Mouse (Mus musculus) layer of hippocampus, adult 8-10 months (tissue): Measurements from ENCODE around the gene Tekt5. TPM values are rescaled to one million over a fixed set of nuclear protein-coding genes. Genes with fewer than 3 reads are reported as not detected.

Experiments
- DNase-seq, 2 experiments: peaks; one replicate each; pipeline ENCODE4 v3.0.0; 2022; ENCODE audit warnings: low spot score in 2 of 2
- total RNA-seq, 4 experiments: library from RNA; stranded (reverse); gene quantifications; 2 replicates each; pipeline ENCODE4 v1.2.4; 2022

Tekt5 gene
- total RNA-seq, 4 experiments from 2014 or later, result 8.2 to 9.5 (median 9.1) TPM

DNA sequence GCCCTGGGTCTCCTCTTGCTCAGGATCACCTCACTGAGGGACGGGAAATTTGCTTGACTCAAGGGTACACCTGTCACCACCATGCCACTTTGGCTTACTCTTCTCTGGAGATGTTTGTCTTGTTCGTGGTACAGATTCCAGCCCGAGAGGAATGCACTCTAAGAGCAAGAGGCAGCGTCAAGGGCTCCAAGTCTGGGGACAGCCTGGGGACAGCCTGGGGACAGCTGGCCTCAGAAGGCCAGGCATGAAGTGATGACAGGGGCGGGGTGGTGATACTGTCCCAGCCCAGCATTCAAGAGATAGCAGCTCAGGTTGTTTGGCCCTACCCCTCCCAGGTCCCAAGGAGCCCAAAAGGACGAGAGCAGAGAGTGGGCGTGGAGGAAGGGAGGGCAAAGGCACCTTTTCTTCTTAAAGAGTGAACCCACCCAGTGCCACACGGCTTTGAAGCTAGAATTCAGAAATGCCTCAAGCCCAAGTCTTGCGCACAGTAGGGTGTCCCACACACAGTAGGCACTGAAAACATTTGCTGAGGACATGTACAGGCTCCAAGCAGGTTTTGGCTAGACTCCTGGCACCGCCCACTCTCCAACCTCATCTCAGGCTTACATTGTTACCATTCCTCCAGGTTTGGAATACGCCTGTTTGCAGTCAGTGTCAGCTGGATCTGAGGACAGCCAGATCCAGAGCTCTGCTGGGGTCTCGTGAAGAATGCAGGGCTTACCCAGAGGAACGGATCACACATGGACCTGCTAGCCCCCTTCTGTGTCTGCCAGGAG lies 57.7 kb downstream of the Tekt5 start:
- DNase-seq, result peak; percentile 21 to 36

DNA sequence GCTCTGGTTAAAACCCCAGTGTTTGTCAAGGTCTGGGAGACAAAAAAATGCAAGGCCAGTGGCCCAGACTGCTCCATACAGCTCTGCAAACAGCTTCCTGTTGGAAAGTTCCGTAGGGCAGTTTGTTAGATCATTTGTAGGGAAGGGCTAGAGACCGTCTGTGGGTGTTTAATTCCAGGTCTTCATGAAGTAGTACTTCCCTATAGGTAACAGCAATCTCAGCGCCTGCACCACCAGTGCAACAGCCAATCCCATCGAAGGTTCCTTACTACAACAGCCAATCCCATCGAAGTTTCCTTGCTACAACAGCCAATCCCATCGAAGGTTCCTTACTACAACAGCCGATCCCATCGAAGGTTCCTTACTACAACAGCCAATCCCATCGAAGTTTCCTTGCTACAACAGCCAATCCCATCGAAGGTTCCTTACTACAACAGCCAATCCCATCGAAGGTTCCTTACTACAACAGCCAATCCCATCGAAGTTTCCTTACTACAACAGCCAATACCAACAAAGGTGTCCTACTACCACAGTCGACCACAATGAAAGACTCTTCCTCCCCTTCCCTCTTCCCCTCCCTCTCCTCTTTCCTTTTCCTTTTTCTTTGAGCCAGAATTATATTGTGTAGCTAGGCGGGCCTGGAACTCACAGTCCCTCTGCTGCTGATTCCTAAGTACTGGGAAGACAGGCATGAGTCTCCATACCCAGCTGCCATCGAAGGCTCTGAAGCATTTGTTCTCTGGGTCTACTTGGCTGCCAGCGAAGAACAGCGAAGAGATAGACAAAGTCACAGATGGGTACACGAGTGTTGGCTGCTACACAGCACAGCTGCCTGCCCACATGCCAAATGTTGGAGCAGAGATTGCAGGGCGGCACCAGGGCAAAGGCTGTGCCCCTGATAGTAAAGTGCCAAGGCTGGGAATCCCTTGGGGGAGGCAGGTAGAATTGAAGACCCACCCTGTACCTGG lies 58.6 kb downstream of the Tekt5 start:
- DNase-seq, result peak; percentile 29 to 53

- DNase-seq, result no peak
Observed at GRCm38 (mm10) chr16:10335953-10336352, 59.3 kb downstream of the Tekt5 start.

- DNase-seq, result no peak
Observed at GRCm38 (mm10) chr16:10332732-10333131, 62.6 kb downstream of the Tekt5 start.

DNA sequence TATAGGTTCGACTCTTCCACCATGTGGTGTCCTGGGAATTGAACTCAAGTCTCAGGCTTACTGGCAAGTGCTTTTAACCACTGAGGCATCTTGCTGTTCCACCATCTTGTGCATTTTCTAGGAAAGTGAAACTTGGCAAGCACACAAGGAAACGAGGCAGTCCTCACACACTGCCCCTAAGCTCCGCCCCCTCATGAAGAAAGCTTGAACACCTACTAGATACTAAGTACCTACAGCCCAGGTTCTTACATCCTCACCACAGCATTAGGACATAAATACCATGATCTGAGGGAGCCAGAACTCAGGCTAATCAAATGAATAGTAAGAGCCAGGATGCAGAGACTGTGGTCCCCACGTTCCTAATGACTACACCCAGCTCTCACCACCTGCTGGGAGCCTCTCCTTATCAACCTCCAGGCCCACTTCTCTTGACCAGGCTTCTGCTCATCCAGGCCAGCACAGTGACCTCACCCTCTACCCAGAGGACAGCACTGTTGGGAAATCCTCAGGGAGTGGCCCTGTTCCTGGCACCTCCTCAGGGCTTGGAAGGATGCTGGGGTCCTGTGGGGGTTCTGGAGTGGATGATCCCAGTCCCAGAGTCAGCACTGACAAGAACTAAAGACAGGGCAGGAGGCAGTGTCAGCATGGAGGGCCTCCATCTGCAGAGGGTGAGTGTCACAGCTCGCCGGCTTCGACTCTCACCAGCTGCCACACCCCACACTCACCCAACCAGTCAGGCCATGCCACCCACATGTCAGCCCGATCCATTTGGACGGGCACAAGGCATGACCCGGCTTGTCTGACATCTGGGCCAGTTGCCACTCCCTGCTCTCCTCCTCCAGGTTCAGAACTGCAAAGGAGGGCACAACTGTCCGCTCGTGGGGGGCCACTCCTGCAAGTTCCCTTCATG lies 64.4 kb downstream of the Tekt5 start:
- no peak for DNase-seq

- no peak for DNase-seq
Observed at GRCm38 (mm10) chr16:10327563-10328333, 67.5 kb downstream of the Tekt5 start.

DNA sequence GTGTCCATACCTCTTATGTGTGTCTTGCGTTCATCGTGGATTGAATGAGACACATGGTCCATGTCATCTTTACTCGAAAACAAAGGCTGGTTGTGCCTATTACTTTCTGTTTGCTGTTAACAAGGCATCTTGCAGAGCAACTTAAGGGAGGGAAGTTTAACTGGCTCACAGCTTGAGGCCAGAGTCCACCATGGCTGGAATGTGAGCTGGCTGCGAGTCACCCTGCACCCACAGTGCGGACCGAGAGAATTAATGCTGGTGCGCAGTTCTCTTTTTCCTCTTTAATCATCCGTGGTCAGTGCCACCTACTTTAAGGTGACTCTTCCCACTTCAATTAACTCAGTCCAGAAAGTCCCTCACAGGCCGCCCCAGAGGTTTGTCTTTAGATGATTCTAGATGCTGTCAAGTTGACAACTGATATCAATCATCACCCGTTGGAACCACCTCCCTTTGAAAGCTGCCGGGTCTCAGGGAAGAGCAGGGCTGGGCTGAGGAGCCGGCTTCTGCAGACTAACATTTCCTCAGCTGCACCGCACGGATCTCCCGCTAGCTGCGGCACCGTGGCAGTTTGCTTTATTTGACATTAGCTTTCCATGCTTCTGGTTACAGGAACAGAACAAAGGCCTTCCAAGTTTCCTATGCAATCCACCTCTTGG lies 75.2 kb downstream of the Tekt5 start:
- DNase-seq, result no peak

DNA sequence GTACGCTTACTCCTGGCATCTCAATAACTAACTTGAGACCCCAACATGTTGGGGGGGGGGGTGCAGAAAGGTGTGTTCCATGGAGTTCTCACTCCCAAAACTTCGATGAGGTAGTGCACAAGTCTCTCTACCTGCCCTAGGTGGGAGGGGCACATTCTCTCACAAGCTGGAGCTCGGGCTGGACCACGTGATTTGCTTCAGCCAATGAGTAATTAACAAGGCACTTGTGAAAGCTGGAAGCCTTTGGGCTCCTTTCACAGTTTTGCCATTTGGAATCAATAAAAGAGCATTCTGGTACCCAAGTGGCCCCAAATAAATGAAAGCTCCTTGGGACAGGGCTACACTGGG lies 78.1 kb downstream of the Tekt5 start:
- no peak for DNase-seq

GRCm38 (mm10) chr16:10316493-10317196 lies 78.6 kb downstream of the Tekt5 start:
- DNase-seq, result no peak

DNA sequence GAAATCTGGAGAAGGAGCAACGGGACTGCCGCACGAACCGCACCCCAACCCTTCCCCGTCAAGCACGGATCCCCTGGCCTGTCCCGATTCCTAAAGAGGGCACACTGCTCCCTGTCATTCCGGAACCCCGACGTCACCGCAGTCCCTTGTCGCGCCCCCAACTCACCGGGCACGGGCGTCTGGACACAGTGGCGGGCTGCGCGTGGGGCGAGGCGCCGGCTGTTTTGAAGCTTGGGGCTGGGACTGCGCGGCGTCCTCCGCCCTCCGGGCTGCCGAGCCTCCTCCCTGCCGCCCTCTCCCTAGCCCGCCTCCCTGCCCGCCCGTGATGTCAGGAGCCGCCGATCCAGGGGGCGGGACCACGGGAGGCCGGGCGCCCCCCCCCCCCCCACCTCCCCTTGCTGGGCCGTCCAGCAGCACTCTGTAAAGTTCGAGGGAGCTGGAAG lies 81.6 kb downstream of the Tekt5 start, which contains the start of gene Emp2:
Emp2 (minus strand) TSS at position 323 of the 443 bp plus-strand sequence.
- no peak for DNase-seq

DNA sequence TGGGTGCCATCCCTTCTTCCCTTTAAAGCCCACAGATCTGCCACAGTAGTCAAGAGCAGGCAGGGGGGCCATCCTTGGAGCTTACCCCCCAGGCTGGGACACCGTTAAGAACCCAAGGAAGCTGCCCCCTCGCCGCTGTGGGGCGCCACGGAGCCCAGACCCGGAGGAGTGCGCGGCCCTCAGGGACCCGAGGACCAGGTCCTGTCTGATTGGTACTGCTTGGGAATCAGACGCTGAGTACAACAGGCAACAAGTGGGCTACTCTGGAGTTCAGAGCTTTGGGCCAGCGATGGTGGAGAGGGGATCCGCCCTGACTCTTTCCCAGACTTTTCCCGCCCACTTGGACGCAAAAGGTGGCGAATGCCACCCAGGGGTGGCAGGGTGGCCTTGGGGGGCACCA lies 82.1 kb downstream of the Tekt5 start:
- no peak for DNase-seq

- no peak for DNase-seq
Observed at GRCm38 (mm10) chr16:10311989-10312388, 83.3 kb downstream of the Tekt5 start.

DNA sequence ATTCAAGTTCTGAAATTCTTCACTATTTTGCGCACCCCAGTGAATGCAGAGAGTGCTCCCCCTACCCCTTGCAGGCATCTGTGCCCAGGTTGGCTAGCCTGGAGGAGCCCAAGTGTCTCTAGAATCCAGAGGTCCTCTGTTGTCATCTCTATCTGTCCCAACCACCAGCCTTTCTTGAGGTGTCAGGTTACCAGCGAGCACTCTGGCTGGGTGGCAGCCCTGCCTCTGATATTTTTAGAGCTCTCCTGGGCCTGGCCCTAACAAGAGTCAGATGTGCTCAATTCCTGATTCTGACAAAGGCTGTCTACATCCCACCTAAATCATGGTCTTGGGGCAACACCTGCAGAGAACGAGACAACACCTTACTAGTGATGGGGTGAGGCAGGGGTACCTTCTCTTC lies 84.2 kb downstream of the Tekt5 start:
- DNase-seq, result no peak

- DNase-seq, result no peak
Observed at GRCm38 (mm10) chr16:10310507-10310906, 84.8 kb downstream of the Tekt5 start.

Other genes starting within 250 kb of the Tekt5 start
- gene Rpl39l, start 225.3 kb downstream of the Tekt5 start, total RNA-seq, result not detected
- gene Atf7ip2, start 202.8 kb downstream of the Tekt5 start, total RNA-seq, result under 1 TPM in 1 of 4 experiments, not detected in 3; 0.16 TPM
- 10 to 100 TPM; 13.1 to 15.5 (median 14.5) TPM for gene Emp2, start 81.5 kb downstream of the Tekt5 start, total RNA-seq
- 10 to 100 TPM; 16.8 to 20.7 (median 17.8) TPM for gene Nubp1, start 16.5 kb upstream of the Tekt5 start, total RNA-seq
- 10 to 100 TPM; 24.5 to 28.4 (median 25.9) TPM for gene Tvp23a, start 51.9 kb upstream of the Tekt5 start, total RNA-seq
- gene Ciita, start 84.6 kb upstream of the Tekt5 start, total RNA-seq, result under 1 TPM; 0.18 to 0.67 (median 0.39) TPM
- 10 to 100 TPM; 55.5 to 66.1 (median 63.2) TPM for gene Dexi, start 147.6 kb upstream of the Tekt5 start, total RNA-seq
- 10 to 100 TPM; 85.2 to 99.0 (median 92.5) TPM for gene Clec16a, start 149.8 kb upstream of the Tekt5 start, total RNA-seq